1 mouse cellular context compared by ENCODE assay signal in the genomic region with DNA sequence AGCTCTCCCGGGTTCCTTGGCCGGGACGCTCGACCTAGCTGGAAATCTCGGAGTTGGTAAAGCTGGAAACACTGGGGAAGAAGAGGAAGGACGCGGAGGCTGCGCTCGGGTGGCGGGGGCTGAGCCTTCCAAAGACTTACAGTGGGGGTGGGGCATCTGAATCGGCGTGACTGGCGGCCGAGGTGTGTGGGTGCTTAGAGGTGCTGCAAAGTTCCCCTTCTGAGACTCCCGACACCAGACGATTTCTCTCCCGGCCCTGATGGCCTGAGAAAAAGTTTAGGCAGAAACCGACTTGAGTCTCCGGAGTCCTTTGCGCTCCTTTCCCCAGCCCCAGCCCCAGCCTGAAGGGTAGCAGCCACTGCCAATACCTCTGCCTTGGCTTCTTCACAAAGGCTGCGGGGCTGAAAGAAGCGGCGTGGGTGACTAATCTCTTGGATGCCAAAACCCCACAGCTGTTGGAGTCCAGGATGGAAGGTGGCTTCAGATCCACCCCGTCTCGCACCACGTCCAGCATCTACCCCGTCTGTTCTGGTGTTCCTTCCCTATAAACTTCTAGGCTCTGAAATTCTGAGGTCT.
TF ChIP-seq lines count a peak whose summit lies in the region.

No protein-coding gene starts in this region.

TF ChIP-seq in MEL, 35 proteins besides CTCF, POLR2A, EP300 and RAD21 (continued from another document):
- TF ChIP-seq E2F4 (IDR thresholded peaks at IDR 0.05; ENCODE audit: borderline replicate concordance, low read depth, low read length) (no peak; the same call in 1 of the 2 replicates), ZMIZ1 (IDR thresholded peaks at IDR 0.05; ENCODE audit: low read depth, low read length) (no peak), GATA1 (IDR thresholded peaks at IDR 0.05; ENCODE audit: low read depth, low read length) (no peak)
